ENCODE assay signal across 18 mouse cellular contexts in the genomic region with DNA sequence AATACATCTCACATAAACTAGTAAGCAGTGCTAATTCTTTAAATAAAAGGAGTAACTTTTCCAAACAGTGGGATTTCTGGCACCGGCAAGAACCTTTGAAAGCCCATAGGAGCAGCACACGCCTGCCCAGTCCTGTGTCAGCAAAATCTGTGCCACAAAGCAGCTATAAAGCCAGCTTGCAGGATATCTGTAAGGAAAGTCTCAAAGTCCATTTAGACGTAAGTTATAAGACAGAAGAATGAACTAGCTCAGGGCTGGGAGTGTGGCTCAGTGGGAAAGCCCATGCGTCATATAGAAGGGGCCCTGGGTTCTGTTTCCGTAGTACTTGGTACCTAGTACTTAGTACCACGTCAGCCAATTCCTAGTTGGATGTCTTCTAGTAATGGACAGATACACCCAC. TPM values are rescaled to one million over a fixed set of nuclear protein-coding genes. Genes with fewer than 3 reads are reported as not detected.
A peak's percentile ranks its signal among the peaks of the same experiment; 100 is the strongest.
DNase-seq lines count a peak whose midpoint lies in the region; ATAC-seq and TF ChIP-seq lines count a peak whose summit lies in the region.
"Had no signal": no experiment of that assay in that cellular context is flagged by ENCODE, and none has a peak within 500 bp of the region (broad histone marks: within the 10 kb centered on the region; RNA-seq: fewer than 3 reads in every experiment).

No protein-coding gene starts in this region.

- peak; percentile 74 for ATAC-seq in intestine, embryonic 16.5 days
- ATAC-seq in limb, embryonic 14.5 days (ENCODE audit: low FRiP score, low read depth), result no peak
- peak; percentile 25; the same call in 1 of the 2 replicates for ATAC-seq in stomach, embryonic 16.5 days (ENCODE audit: insufficient read depth, low FRiP score)
- ATAC-seq: activated CD4-positive, CD25-positive, alpha-beta regulatory T cell, adult 4 months; forebrain, postnatal 0 days; Patski had no signal

- no peaks in the 10 kb centered on the region for H3K9me3 ChIP-seq in intestine, embryonic 16.5 days (ENCODE audit: control insufficient read depth, low read length)
- H3K9me3 ChIP-seq in limb, embryonic 14.5 days (ENCODE audit: control insufficient read depth, low read length), result no peaks in the 10 kb centered on the region
- no peaks in the 10 kb centered on the region for H3K9me3 ChIP-seq in stomach, embryonic 16.5 days (replicated peaks; ENCODE audit: control insufficient read depth, low read length)
- H3K9me3 ChIP-seq: heart, embryonic 12.5 days; hindbrain, embryonic 12.5 days had no signal

- peak overlapping the region; percentile 39 for H3K27ac ChIP-seq in intestine, embryonic 16.5 days (ENCODE audit: low read length)
- peak overlapping the region; percentile 48; the same call in 1 of the 2 replicates for H3K27ac ChIP-seq in limb, embryonic 14.5 days (replicated peaks; ENCODE audit: low read depth, low read length)
- H3K27ac ChIP-seq in stomach, embryonic 16.5 days (ENCODE audit: low read length), result peak overlapping the region; percentile 6; the same call in 1 of the 2 replicates
- H3K27ac ChIP-seq: hindbrain, embryonic 12.5 days had no signal

- no peaks in the 10 kb centered on the region for H3K36me3 ChIP-seq in intestine, embryonic 16.5 days (ENCODE audit: control insufficient read depth, insufficient read depth, low read length)
- 0 out of 2 replicates have a peak, but pooled peaks cover 4% of the 10 kb centered on the region for H3K36me3 ChIP-seq in limb, embryonic 14.5 days (ENCODE audit: control insufficient read depth, insufficient read depth, low read length)
- no peaks in the 10 kb centered on the region for H3K36me3 ChIP-seq in stomach, embryonic 16.5 days (ENCODE audit: control insufficient read depth, insufficient read depth, low read length)
- H3K36me3 ChIP-seq: heart, embryonic 12.5 days had no signal

- H3K9ac ChIP-seq in intestine, embryonic 16.5 days (ENCODE audit: low read depth, low read length), result no peak overlapping the region
- no peak overlapping the region for H3K9ac ChIP-seq in limb, embryonic 14.5 days (ENCODE audit: low read depth, low read length, severe bottlenecking)
- H3K9ac ChIP-seq in stomach, embryonic 16.5 days (ENCODE audit: low read length), result no peak overlapping the region
- H3K9ac ChIP-seq: forebrain, postnatal 0 days; heart, embryonic 12.5 days; hindbrain, embryonic 12.5 days had no signal

- 66% methylated on average over 6 of the region's 6 CpGs for WGBS in intestine, embryonic 16.5 days
- WGBS in limb, embryonic 14.5 days, result 74% methylated on average over 6 of the region's 6 CpGs
- WGBS in stomach, embryonic 16.5 days, result 71% methylated on average over 6 of the region's 6 CpGs

- no peak overlapping the region for H3K4me2 ChIP-seq in intestine, embryonic 16.5 days (ENCODE audit: low read depth, low read length)
- H3K4me2 ChIP-seq in limb, embryonic 14.5 days (replicated peaks; ENCODE audit: low read depth, low read length, severe bottlenecking), result no peak overlapping the region
- no peak overlapping the region for H3K4me2 ChIP-seq in stomach, embryonic 16.5 days (ENCODE audit: low read depth, low read length)
- H3K4me2 ChIP-seq: heart, embryonic 12.5 days; hindbrain, embryonic 12.5 days had no signal

- peaks cover 14% of the 10 kb centered on the region; the same call in 1 of the 2 replicates for H3K4me1 ChIP-seq in intestine, embryonic 16.5 days (ENCODE audit: control insufficient read depth, insufficient read depth, low read length)
- peaks cover 20% of the 10 kb centered on the region for H3K4me1 ChIP-seq in limb, embryonic 14.5 days (ENCODE audit: control insufficient read depth, insufficient read depth, low read length)
- no peaks in the 10 kb centered on the region for H3K4me1 ChIP-seq in stomach, embryonic 16.5 days (ENCODE audit: control insufficient read depth, insufficient read depth, low read length)

- TF ChIP-seq POLR2A in limb, embryonic 14.5 days (IDR thresholded peaks at IDR 0.05; ENCODE audit: borderline replicate concordance, extremely low read depth, insufficient read depth, insufficient read length), result no peak

- no peaks in the 10 kb centered on the region for H3K27me3 ChIP-seq in intestine, embryonic 16.5 days (replicated peaks; ENCODE audit: control insufficient read depth, insufficient read depth, low read length)
- H3K27me3 ChIP-seq in limb, embryonic 14.5 days (ENCODE audit: control insufficient read depth, insufficient read depth, low read length), result no peaks in the 10 kb centered on the region
- H3K27me3 ChIP-seq in stomach, embryonic 16.5 days (ENCODE audit: control insufficient read depth, insufficient read depth, low read length), result no peaks in the 10 kb centered on the region
- H3K27me3 ChIP-seq: CH12.LX; heart, embryonic 12.5 days; hindbrain, embryonic 12.5 days had no signal

- DNase-seq in heart, adult 11 months, result peak; percentile 6
- no peak for DNase-seq in heart, postnatal 4 days
- no peak for DNase-seq in limb, embryonic 14.5 days (ENCODE audit: low spot score)
- DNase-seq in urinary bladder, postnatal 14 days (ENCODE audit: low spot score), result no peak
- DNase-seq in layer of hippocampus, adult 9-10 months (ENCODE audit: low spot score), result no peak
- DNase-seq: adrenal gland, adult 2 months; adrenal gland, postnatal 36 days; cerebellum, adult 2 months; cerebellum, postnatal 10 days; forebrain, postnatal 0 days; gastrocnemius, postnatal 14 days had no signal

- no peak overlapping the region for H3K4me3 ChIP-seq in intestine, embryonic 16.5 days (ENCODE audit: low read length)
- H3K4me3 ChIP-seq in limb, embryonic 14.5 days (replicated peaks; ENCODE audit: low read length), result no peak overlapping the region
- H3K4me3 ChIP-seq in stomach, embryonic 16.5 days (replicated peaks; ENCODE audit: low read length), result no peak overlapping the region
- H3K4me3 ChIP-seq: heart, embryonic 12.5 days; hindbrain, embryonic 12.5 days had no signal

RNA-seq across cellular contexts. Expression of gene Iqgap2, which starts 58.2 kb away (rescaled TPM):
- total RNA-seq in heart, postnatal 4 days (2021), result 1 to 10 TPM; 2.8 to 3.0 TPM
- 29.4 and 32.5 TPM in 2 replicates for polyA plus RNA-seq in intestine, embryonic 16.5 days (2015; fragmentation: Nextera tagmentation; extraction: Ambion mirVana)
- polyA plus RNA-seq in limb, embryonic 14.5 days (2012; rRNA removed), result 8.7 and 12.7 TPM in 2 replicates
- polyA plus RNA-seq in limb, embryonic 14.5 days (2014; fragmentation: Nextera tagmentation; extraction: Ambion mirVana), result 10.5 and 12.8 TPM in 2 replicates
- polyA plus RNA-seq in stomach, embryonic 16.5 days (2015; fragmentation: Nextera tagmentation; extraction: Ambion mirVana), result 16.2 and 18.4 TPM in 2 replicates
